Mouse (Mus musculus) heart, embryonic 10.5 days (tissue): ENCODE measurements around the gene 4930518I15Rik. TPM values are rescaled to one million over a fixed set of nuclear protein-coding genes. Genes with fewer than 3 reads are reported as not detected.
A peak's percentile ranks its signal among the peaks of the same experiment; 100 is the strongest.
"Not testable (repeated sequence)": the region's sequence is repeated elsewhere in the genome, so short reads cannot be mapped to it uniquely, and the experiment has no call there.

Experiments
- DNase-seq: peaks from one replicate; pipeline ENCODE4 v3.0.0-alpha.2; 2017; ENCODE audit warnings: low spot score
- H3K27ac ChIP-seq: fragments of 300-500 bp; sonication (generic); 2 replicates; pipeline ENCODE4 v1.5.1; 2016; ENCODE audit warnings: mild to moderate bottlenecking
- H3K27me3 ChIP-seq: fragments of 300-500 bp; sonication (generic); 2 replicates; pipeline ENCODE4 v1.6.1; 2016; ENCODE audit warnings: mild to moderate bottlenecking; ENCODE audit not compliant: poor library complexity, insufficient read depth, severe bottlenecking
- H3K36me3 ChIP-seq: fragments of 300-500 bp; sonication (generic); 2 replicates; pipeline ENCODE4 v1.6.1; 2016; ENCODE audit warnings: mild to moderate bottlenecking, moderate library complexity
- H3K4me1 ChIP-seq: fragments of 300-500 bp; sonication (generic); 2 replicates; pipeline ENCODE4 v1.6.1; 2016; ENCODE audit warnings: mild to moderate bottlenecking
- H3K4me3 ChIP-seq: fragments of 300-500 bp; sonication (generic); 2 replicates; pipeline ENCODE4 v1.5.1; 2016; ENCODE audit warnings: mild to moderate bottlenecking, moderate library complexity
- H3K9me3 ChIP-seq: fragments of 300-500 bp; sonication (generic); 2 replicates; pipeline ENCODE4 v1.6.1; 2016; ENCODE audit warnings: mild to moderate bottlenecking, moderate library complexity
- WGBS: fragments of 180-500 bp; shearing (Covaris S2); methylation state at CpG from one replicate; pipeline ENCODE4 v1.1.7; 2016; 5-methylcytosine and 5-hydroxymethylcytosine counted together
- polyA plus RNA-seq: library from polyadenylated mRNA; unstranded; fragments of >200 nt; fragmentation: Nextera tagmentation; extraction: Ambion mirVana; gene quantifications from 2 replicates; pipeline ENCODE4 v1.2.1, GENCODE M21; 2016

Gene 4930518I15Rik
- polyA plus RNA-seq = 4.7 and 6.3 TPM in 2 replicates

GRCm38 (mm10) chr2:156857835-156858234 is at the start of gene 4930518I15Rik:
Gene 4930518I15Rik, minus strand, starts transcription at chr2:156857946.
- Histone ChIP-seq H3K27ac (no peak within 1 kb of the TSS), H3K27me3 (no peaks in the 10 kb centered on the region), H3K9me3 (no peaks in the 10 kb centered on the region), H3K36me3 (peaks cover 38% of the 10 kb centered on the region), H3K4me1 (peaks cover 15% of the 10 kb centered on the region), H3K4me3 (peak within 1 kb of the TSS; percentile 27; the same call in 1 of the 2 replicates)
- no peak for DNase-seq
- 84% methylated on average over 2 of the region's 2 CpGs for whole genome bisulfite sequencing

- DNase-seq, H3K4me1 ChIP-seq, H3K9me3 ChIP-seq, H3K4me3 ChIP-seq, H3K27me3 ChIP-seq, H3K27ac ChIP-seq, H3K36me3 ChIP-seq: not testable (repeated sequence)
- 20% methylated on average over 4 of the region's 4 CpGs for WGBS
These were observed 48.2 kb upstream of the 4930518I15Rik start for GRCm38 (mm10) chr2:156905931-156906330.

- no peak overlapping the region for H3K27ac ChIP-seq
- H3K4me1 ChIP-seq = peaks cover 6% of the 10 kb centered on the region; the same call in 1 of the 2 replicates
- no peak overlapping the region for H3K4me3 ChIP-seq
- H3K36me3 ChIP-seq = no peaks in the 10 kb centered on the region
- H3K27me3 ChIP-seq = no peaks in the 10 kb centered on the region
- no peaks in the 10 kb centered on the region for H3K9me3 ChIP-seq
- WGBS = 21% methylated on average over 6 of the region's 6 CpGs
- no peak for DNase-seq
These were observed 47.4 kb upstream of the 4930518I15Rik start for GRCm38 (mm10) chr2:156904976-156905717.

GRCm38 (mm10) chr2:156903367-156903766 is 45.6 kb upstream of the 4930518I15Rik start:
- H3K4me1 ChIP-seq = peaks cover 14% of the 10 kb centered on the region; the same call in 1 of the 2 replicates
- H3K36me3 ChIP-seq = no peaks in the 10 kb centered on the region
- 37% methylated on average over 2 of the region's 2 CpGs for WGBS
- no peak overlapping the region for H3K4me3 ChIP-seq
- no peak overlapping the region for H3K27ac ChIP-seq
- H3K27me3 ChIP-seq = no peaks in the 10 kb centered on the region
- no peak for DNase-seq
- no peaks in the 10 kb centered on the region for H3K9me3 ChIP-seq

- not testable (repeated sequence) for H3K27me3 ChIP-seq, H3K4me3 ChIP-seq, H3K9me3 ChIP-seq, H3K27ac ChIP-seq, DNase-seq, H3K36me3 ChIP-seq
- 68% methylated on average over 4 of the region's 4 CpGs for WGBS
- H3K4me1 ChIP-seq = peaks cover 23% of the 10 kb centered on the region
These were observed 44.7 kb upstream of the 4930518I15Rik start for GRCm38 (mm10) chr2:156902411-156902810.

GRCm38 (mm10) chr2:156901883-156902282 is 44.1 kb upstream of the 4930518I15Rik start:
- Histone ChIP-seq H3K4me3 (no peak overlapping the region), H3K27me3 (no peaks in the 10 kb centered on the region), H3K27ac (no peak overlapping the region), H3K36me3 (no peaks in the 10 kb centered on the region), H3K9me3 (no peaks in the 10 kb centered on the region), H3K4me1 (peaks cover 27% of the 10 kb centered on the region)
- WGBS = 70% methylated on average over 6 of the region's 6 CpGs
- DNase-seq = no peak

GRCm38 (mm10) chr2:156901344-156901743 is 43.6 kb upstream of the 4930518I15Rik start:
- Histone ChIP-seq H3K36me3 (no peaks in the 10 kb centered on the region), H3K27ac (no peak overlapping the region), H3K4me1 (peaks cover 27% of the 10 kb centered on the region), H3K27me3 (no peaks in the 10 kb centered on the region), H3K4me3 (no peak overlapping the region), H3K9me3 (no peaks in the 10 kb centered on the region)
- WGBS = 83% methylated on average over 2 of the region's 2 CpGs
- no peak for DNase-seq

GRCm38 (mm10) chr2:156899184-156899583 is 41.4 kb upstream of the 4930518I15Rik start:
- Histone ChIP-seq H3K36me3 (no peaks in the 10 kb centered on the region), H3K4me3 (no peak overlapping the region), H3K9me3 (no peaks in the 10 kb centered on the region), H3K27me3 (no peaks in the 10 kb centered on the region), H3K4me1 (peaks cover 21% of the 10 kb centered on the region), H3K27ac (no peak overlapping the region)
- WGBS = 50% methylated on average over 4 of the region's 4 CpGs
- no peak for DNase-seq

- H3K4me1 ChIP-seq = peaks cover 21% of the 10 kb centered on the region
- H3K27ac ChIP-seq = 0 out of 2 replicates have a peak overlapping the region, but pooled peaks have one; percentile 48
- no peaks in the 10 kb centered on the region for H3K9me3 ChIP-seq
- no peaks in the 10 kb centered on the region for H3K36me3 ChIP-seq
- no peaks in the 10 kb centered on the region for H3K27me3 ChIP-seq
- WGBS = 39% methylated on average over 4 of the region's 4 CpGs
- no peak overlapping the region; the same call in 1 of the 2 replicates for H3K4me3 ChIP-seq
- no peak for DNase-seq
These were observed 40.6 kb upstream of the 4930518I15Rik start for GRCm38 (mm10) chr2:156898374-156898773.

- no peaks in the 10 kb centered on the region for H3K27me3 ChIP-seq
- 84% methylated on average over 9 of the region's 9 CpGs for WGBS
- H3K4me1 ChIP-seq = peaks cover 25% of the 10 kb centered on the region
- no peaks in the 10 kb centered on the region for H3K36me3 ChIP-seq
- no peaks in the 10 kb centered on the region for H3K9me3 ChIP-seq
- no peak overlapping the region for H3K27ac ChIP-seq
- H3K4me3 ChIP-seq = no peak overlapping the region
- DNase-seq = no peak
These were observed 39.3 kb upstream of the 4930518I15Rik start for GRCm38 (mm10) chr2:156897034-156897433.

GRCm38 (mm10) chr2:156896384-156896914 is 38.7 kb upstream of the 4930518I15Rik start:
- H3K9me3 ChIP-seq = no peaks in the 10 kb centered on the region
- 71% methylated on average over 9 of the region's 9 CpGs for WGBS

GRCm38 (mm10) chr2:156894496-156895265 is 36.9 kb upstream of the 4930518I15Rik start:
- 73% methylated on average over 15 of the region's 15 CpGs for WGBS
- Histone ChIP-seq H3K27me3 (no peaks in the 10 kb centered on the region), H3K4me3 (no peak overlapping the region), H3K9me3 (no peaks in the 10 kb centered on the region), H3K36me3 (no peaks in the 10 kb centered on the region), H3K4me1 (peaks cover 26% of the 10 kb centered on the region), H3K27ac (no peak overlapping the region)
- no peak for DNase-seq

More at GRCm38 (mm10) chr2:156896384-156896914, 38.7 kb upstream of the 4930518I15Rik start:
- no peak for DNase-seq
- no peaks in the 10 kb centered on the region for H3K36me3 ChIP-seq
- no peak overlapping the region for H3K4me3 ChIP-seq
- no peak overlapping the region for H3K27ac ChIP-seq
- no peaks in the 10 kb centered on the region for H3K27me3 ChIP-seq
- H3K4me1 ChIP-seq = peaks cover 26% of the 10 kb centered on the region

GRCm38 (mm10) chr2:156892821-156893220 is 35.1 kb upstream of the 4930518I15Rik start:
- H3K4me1 ChIP-seq = peaks cover 12% of the 10 kb centered on the region; the same call in 1 of the 2 replicates
- no peaks in the 10 kb centered on the region for H3K27me3 ChIP-seq
- DNase-seq = no peak
- H3K36me3 ChIP-seq = no peaks in the 10 kb centered on the region
- H3K27ac ChIP-seq = no peak overlapping the region
- no peak overlapping the region for H3K4me3 ChIP-seq
- no peaks in the 10 kb centered on the region for H3K9me3 ChIP-seq
- WGBS = 68% methylated on average over 6 of the region's 6 CpGs
